Mouse (Mus musculus) embryonic facial prominence, embryonic 15.5 days (tissue): ENCODE measurements around the gene 5830411N06Rik. TPM values are rescaled to one million over a fixed set of nuclear protein-coding genes. Genes with fewer than 3 reads are reported as not detected.

Source experiments
- ATAC-seq: fragments of 200-750 bp; cut with Nextera tagmentation; 2 replicates; pipeline ENCODE4 v1.8.0; 2017; ENCODE audit warnings: low read depth, moderate TSS enrichment; ENCODE audit not compliant: insufficient number of reproducible peaks, low FRiP score, low TSS enrichment
- H3K27ac ChIP-seq: fragments of 300-500 bp; sonication (generic); replicated peaks from 2 replicates; pipeline ENCODE4 v1.5.1; 2015; ENCODE audit warnings: mild to moderate bottlenecking, inconsistent platforms
- H3K27me3 ChIP-seq: fragments of 300-500 bp; sonication (generic); 2 replicates; pipeline ENCODE4 v1.6.1; 2015; ENCODE audit warnings: inconsistent platforms
- H3K36me3 ChIP-seq: fragments of 300-500 bp; sonication (generic); 2 replicates; pipeline ENCODE4 v1.6.1; 2015; ENCODE audit warnings: mild to moderate bottlenecking, inconsistent platforms
- H3K4me1 ChIP-seq: fragments of 300-500 bp; sonication (generic); 2 replicates; pipeline ENCODE4 v1.6.1; 2015; ENCODE audit warnings: inconsistent platforms
- H3K4me2 ChIP-seq: fragments of 300-500 bp; sonication (generic); replicated peaks from 2 replicates; pipeline ENCODE4 v1.6.1; 2015; ENCODE audit warnings: mild to moderate bottlenecking, inconsistent platforms
- H3K4me3 ChIP-seq: fragments of 300-500 bp; sonication (generic); replicated peaks from 2 replicates; pipeline ENCODE4 v1.5.1; 2015; ENCODE audit warnings: mild to moderate bottlenecking, inconsistent platforms
- H3K9ac ChIP-seq: fragments of 300-500 bp; sonication (generic); 2 replicates; pipeline ENCODE4 v1.6.1; 2015; ENCODE audit warnings: inconsistent platforms
- H3K9me3 ChIP-seq: fragments of 300-500 bp; sonication (generic); replicated peaks from 2 replicates; pipeline ENCODE4 v1.6.1; 2016; ENCODE audit warnings: inconsistent platforms
- WGBS: fragments of 180-500 bp; shearing (Covaris S2); methylation state at CpG from one replicate; pipeline ENCODE4 v1.1.7; 2015; 5-methylcytosine and 5-hydroxymethylcytosine counted together
- polyA plus RNA-seq: library from polyadenylated mRNA; unstranded; fragments of >200 nt; fragmentation: Nextera tagmentation; extraction: Ambion mirVana; gene quantifications from 2 replicates; pipeline ENCODE4 v1.2.1, GENCODE M21; 2015

Gene 5830411N06Rik
- polyA plus RNA-seq, 1 experiment from 2014 or later, result not detected

GRCm38 (mm10) chr7:140231026-140231425 is 16.1 kb upstream of the 5830411N06Rik start:
- Histone ChIP-seq H3K4me1 (no peaks in the 10 kb centered on the region), H3K9ac (no peak overlapping the region), H3K9me3 (no peaks in the 10 kb centered on the region), H3K36me3 (no peaks in the 10 kb centered on the region), H3K4me2 (no peak overlapping the region), H3K4me3 (no peak overlapping the region), H3K27ac (no peak overlapping the region), H3K27me3 (no peaks in the 10 kb centered on the region)
- 58% methylated on average over 2 of the region's 2 CpGs for WGBS
- ATAC-seq, result no peak

- Histone ChIP-seq H3K4me3 (no peak overlapping the region), H3K9me3 (no peaks in the 10 kb centered on the region), H3K27ac (no peak overlapping the region), H3K36me3 (no peaks in the 10 kb centered on the region), H3K9ac (no peak overlapping the region), H3K4me2 (no peak overlapping the region), H3K27me3 (no peaks in the 10 kb centered on the region), H3K4me1 (no peaks in the 10 kb centered on the region)
- WGBS, result 93% methylated on average over 3 of the region's 3 CpGs
- no peak for ATAC-seq
These were observed 13.4 kb upstream of the 5830411N06Rik start for GRCm38 (mm10) chr7:140233696-140234095.

GRCm38 (mm10) chr7:140253780-140254299 is 6.8 kb downstream of the 5830411N06Rik start:
- 77% methylated on average over 7 of the region's 7 CpGs for WGBS
- Histone ChIP-seq H3K4me2 (no peak overlapping the region), H3K9me3 (no peaks in the 10 kb centered on the region), H3K36me3 (no peaks in the 10 kb centered on the region), H3K4me3 (no peak overlapping the region), H3K9ac (no peak overlapping the region), H3K27ac (no peak overlapping the region), H3K4me1 (no peaks in the 10 kb centered on the region), H3K27me3 (no peaks in the 10 kb centered on the region)
- ATAC-seq, result no peak

GRCm38 (mm10) chr7:140295746-140296145 is 48.7 kb downstream of the 5830411N06Rik start:
- Histone ChIP-seq H3K4me3 (no peak overlapping the region), H3K36me3 (no peaks in the 10 kb centered on the region), H3K9me3 (no peaks in the 10 kb centered on the region), H3K9ac (no peak overlapping the region), H3K4me1 (no peaks in the 10 kb centered on the region), H3K27me3 (no peaks in the 10 kb centered on the region), H3K27ac (no peak overlapping the region), H3K4me2 (no peak overlapping the region)
- ATAC-seq, result no peak
- WGBS, result 88% methylated on average over 9 of the region's 9 CpGs

- ATAC-seq, result no peak
- WGBS, result 69% methylated on average over 6 of the region's 6 CpGs
- H3K36me3 ChIP-seq, result no peaks in the 10 kb centered on the region
These were observed 49.8 kb downstream of the 5830411N06Rik start for GRCm38 (mm10) chr7:140296876-140297275.

GRCm38 (mm10) chr7:140299416-140299815 is 52.3 kb downstream of the 5830411N06Rik start:
- Histone ChIP-seq H3K4me3 (no peak overlapping the region), H3K27me3 (no peaks in the 10 kb centered on the region), H3K4me1 (no peaks in the 10 kb centered on the region), H3K36me3 (no peaks in the 10 kb centered on the region), H3K4me2 (no peak overlapping the region), H3K9ac (no peak overlapping the region), H3K9me3 (no peaks in the 10 kb centered on the region), H3K27ac (no peak overlapping the region)
- no peak for ATAC-seq
- WGBS, result 85% methylated on average over 3 of the region's 3 CpGs

More at GRCm38 (mm10) chr7:140296876-140297275, 49.8 kb downstream of the 5830411N06Rik start:
- H3K4me2 ChIP-seq, result no peak overlapping the region
- no peak overlapping the region for H3K9ac ChIP-seq
- H3K4me3 ChIP-seq, result no peak overlapping the region
- H3K27ac ChIP-seq, result no peak overlapping the region
- H3K27me3 ChIP-seq, result no peaks in the 10 kb centered on the region
- no peaks in the 10 kb centered on the region for H3K9me3 ChIP-seq
- H3K4me1 ChIP-seq, result no peaks in the 10 kb centered on the region

- 85% methylated on average over 3 of the region's 3 CpGs for WGBS
- Histone ChIP-seq H3K27me3 (no peaks in the 10 kb centered on the region), H3K4me2 (no peak overlapping the region), H3K27ac (no peak overlapping the region), H3K4me1 (no peaks in the 10 kb centered on the region), H3K9me3 (no peaks in the 10 kb centered on the region), H3K36me3 (no peaks in the 10 kb centered on the region), H3K4me3 (no peak overlapping the region), H3K9ac (no peak overlapping the region)
- no peak for ATAC-seq
These were observed 72.8 kb downstream of the 5830411N06Rik start for GRCm38 (mm10) chr7:140319861-140320385.

GRCm38 (mm10) chr7:140320558-140320957 is 73.5 kb downstream of the 5830411N06Rik start, which contains the start of gene Olfr525:
Gene Olfr525 (plus strand): TSS chr7:140320858.
- Histone ChIP-seq H3K36me3 (no peaks in the 10 kb centered on the region), H3K4me2 (no peak within 1 kb of the TSS), H3K27ac (no peak within 1 kb of the TSS), H3K27me3 (no peaks in the 10 kb centered on the region), H3K4me3 (no peak within 1 kb of the TSS), H3K9me3 (no peaks in the 10 kb centered on the region), H3K4me1 (no peaks in the 10 kb centered on the region), H3K9ac (no peak within 1 kb of the TSS)
- ATAC-seq, result no peak
- 65% methylated on average over 1 of the region's 1 CpGs for WGBS

GRCm38 (mm10) chr7:140321135-140321534 is 74.1 kb downstream of the 5830411N06Rik start:
- Histone ChIP-seq H3K9me3 (no peaks in the 10 kb centered on the region), H3K9ac (no peak overlapping the region), H3K36me3 (no peaks in the 10 kb centered on the region), H3K4me2 (no peak overlapping the region), H3K4me1 (no peaks in the 10 kb centered on the region), H3K4me3 (no peak overlapping the region), H3K27ac (no peak overlapping the region), H3K27me3 (no peaks in the 10 kb centered on the region)
- ATAC-seq, result no peak

GRCm38 (mm10) chr7:140329766-140330304 is 82.8 kb downstream of the 5830411N06Rik start:
- H3K9ac ChIP-seq, result no peak overlapping the region
- ATAC-seq, result no peak
- H3K4me2 ChIP-seq, result no peak overlapping the region
- H3K4me1 ChIP-seq, result no peaks in the 10 kb centered on the region
- H3K27me3 ChIP-seq, result no peaks in the 10 kb centered on the region
- no peak overlapping the region for H3K27ac ChIP-seq
- no peak overlapping the region for H3K4me3 ChIP-seq
- WGBS, result 44% methylated on average over 1 of the region's 1 CpGs
- no peaks in the 10 kb centered on the region for H3K9me3 ChIP-seq
- H3K36me3 ChIP-seq, result no peaks in the 10 kb centered on the region

GRCm38 (mm10) chr7:140333717-140334116 is 86.6 kb downstream of the 5830411N06Rik start, which contains the start of gene Olfr527:
Gene Olfr527 (plus strand): TSS chr7:140334017.
- WGBS, result 44% methylated on average over 2 of the region's 2 CpGs
- no peak within 1 kb of the TSS for H3K9ac ChIP-seq
- no peaks in the 10 kb centered on the region for H3K27me3 ChIP-seq
- no peak within 1 kb of the TSS for H3K4me3 ChIP-seq
- no peak for ATAC-seq
- no peaks in the 10 kb centered on the region for H3K4me1 ChIP-seq
- H3K27ac ChIP-seq, result no peak within 1 kb of the TSS
- H3K4me2 ChIP-seq, result no peak within 1 kb of the TSS
- no peaks in the 10 kb centered on the region for H3K9me3 ChIP-seq
- no peaks in the 10 kb centered on the region for H3K36me3 ChIP-seq
